Comparison of ENCODE assay signal across 8 mouse cellular contexts in the genomic region with DNA sequence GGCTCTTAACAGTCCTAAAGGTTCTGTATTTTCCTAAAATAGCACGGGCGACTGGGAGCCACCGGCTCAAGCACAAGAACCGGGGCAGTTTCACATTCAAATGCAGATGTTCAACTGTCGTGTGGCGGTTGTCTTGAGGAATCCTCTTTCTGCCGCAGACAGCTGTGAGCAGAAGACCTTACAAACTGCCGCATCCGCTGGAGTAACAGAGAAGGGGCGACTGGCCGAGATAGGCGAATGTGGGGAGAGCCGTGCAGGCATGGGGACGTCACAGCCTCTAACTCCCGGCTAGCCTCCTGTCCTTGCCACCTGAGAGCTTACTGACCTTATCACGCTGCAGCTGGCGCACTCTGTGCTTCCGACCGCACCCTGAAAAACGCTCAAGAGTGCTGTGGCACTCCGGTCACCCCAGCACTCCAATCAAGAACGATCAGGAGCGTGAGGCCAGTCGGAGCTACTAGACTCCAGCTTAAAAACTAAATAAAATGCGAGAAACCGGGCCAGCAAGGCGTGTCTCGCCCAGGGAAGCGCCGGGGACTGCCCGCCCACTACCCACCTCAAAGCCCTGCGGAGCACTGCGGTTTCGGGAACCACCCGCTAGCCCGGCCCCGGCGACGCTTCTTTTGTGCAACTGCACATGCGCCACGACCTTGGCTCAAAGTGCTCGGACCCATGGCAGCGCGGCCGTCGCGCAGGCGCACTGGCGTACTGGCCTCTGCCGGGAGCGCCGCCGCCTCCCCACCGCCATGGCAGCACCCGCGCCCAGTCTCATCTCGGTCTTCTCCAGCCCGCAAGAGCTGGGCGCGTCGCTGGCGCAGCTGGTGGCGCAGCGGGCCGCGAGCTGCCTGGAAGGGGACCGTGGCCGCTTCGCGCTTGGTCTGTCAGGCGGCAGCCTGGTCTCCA. TPM values are rescaled to one million over a fixed set of nuclear protein-coding genes. Genes with fewer than 3 reads are reported as not detected.
A peak's percentile ranks its signal among the peaks of the same experiment; 100 is the strongest.
DNase-seq lines count a peak whose midpoint lies in the region; ATAC-seq and TF ChIP-seq lines count a peak whose summit lies in the region.

A gene (plus strand): TSS at position 706 of the 903 bp plus-strand sequence.

- H3K4me2 ChIP-seq in heart, embryonic 14.5 days (ENCODE audit: low read length), result peak within 1 kb of the TSS; percentile 90
- peak within 1 kb of the TSS; percentile 98 for H3K4me2 ChIP-seq in liver, embryonic 14.5 days (ENCODE audit: low read depth)
- H3K4me2 ChIP-seq in neural tube, embryonic 11.5 days (ENCODE audit: low read depth), result peak within 1 kb of the TSS; percentile 87
- peak within 1 kb of the TSS; percentile 72 for H3K4me2 ChIP-seq in stomach, postnatal 0 days (replicated peaks; ENCODE audit: low read depth)

- peak; percentile 95 for DNase-seq in CD4-positive, CD25-positive, alpha-beta regulatory T cell, adult 2 months (ENCODE audit: low read depth, low spot score)
- DNase-seq in fibroblast of lung, adult 2 months (ENCODE audit: low read depth), result peak; percentile 73
- peak; percentile 96 to 98 for DNase-seq in kidney, postnatal 25 days
- peak; percentile 83 to 84 (median 84) for DNase-seq in liver, embryonic 14.5 days (ENCODE audit: low read depth in 3 of 3, low spot score in 3 of 3)
- peak; percentile 97 for DNase-seq in neural tube, embryonic 11.5 days (ENCODE audit: low spot score)
- peak; percentile 92 for DNase-seq in stomach, postnatal 0 days (ENCODE audit: low spot score)

- peak within 1 kb of the TSS; percentile 95 for H3K9ac ChIP-seq in heart, embryonic 14.5 days (ENCODE audit: low read length)
- peak within 1 kb of the TSS; percentile 79 for H3K9ac ChIP-seq in liver, embryonic 14.5 days (replicated peaks)
- peak within 1 kb of the TSS; percentile 93 for H3K9ac ChIP-seq in neural tube, embryonic 11.5 days (ENCODE audit: low read length)
- peak within 1 kb of the TSS; percentile 81 for H3K9ac ChIP-seq in stomach, postnatal 0 days (ENCODE audit: low read length)

- peak; percentile 46; the same call in 1 of the 2 replicates for TF ChIP-seq EP300 in liver, embryonic 14.5 days (IDR thresholded peaks at IDR 0.05; ENCODE audit: low read depth)
- no peak for TF ChIP-seq EP300 in stomach, postnatal 0 days (optimal IDR thresholded peaks at IDR 0.05)

- peak; percentile 89 for ATAC-seq in heart, embryonic 14.5 days (ENCODE audit: insufficient number of reproducible peaks, insufficient read depth, low FRiP score, low read depth)
- peak; percentile 87 for ATAC-seq in liver, embryonic 14.5 days (ENCODE audit: insufficient read depth)
- peak; percentile 83 for ATAC-seq in neural tube, embryonic 11.5 days (ENCODE audit: insufficient read depth, low FRiP score, low TSS enrichment)
- peak; percentile 83 for ATAC-seq in stomach, postnatal 0 days (ENCODE audit: low FRiP score, low TSS enrichment)

- under 1% methylated on average over 71 of the region's 71 CpGs for WGBS in heart, embryonic 14.5 days
- under 1% methylated on average over 69 of the region's 71 CpGs for WGBS in liver, embryonic 14.5 days (ENCODE audit: insufficient replicate concordance)
- WGBS in neural tube, embryonic 11.5 days, result under 1% methylated on average over 68 of the region's 71 CpGs
- under 1% methylated on average over 71 of the region's 71 CpGs for WGBS in stomach, postnatal 0 days

- peaks cover 12% of the 10 kb centered on the region for H3K4me1 ChIP-seq in brown adipose tissue, adult 24 weeks (ENCODE audit: control insufficient read depth, insufficient read depth, insufficient read length, low read length)
- H3K4me1 ChIP-seq in heart, embryonic 14.5 days (ENCODE audit: control insufficient read depth in 2 of 2, insufficient read depth in 2 of 2, low read length in 2 of 2), result peaks cover 8 to 17% of the 10 kb centered on the region in 2 experiments
- peaks cover 9 to 19% of the 10 kb centered on the region in 2 experiments for H3K4me1 ChIP-seq in liver, embryonic 14.5 days (replicated peaks; ENCODE audit: control insufficient read depth in 2 of 2, insufficient read depth in 2 of 2, low read length in 1 of 2)
- peaks cover 9% of the 10 kb centered on the region for H3K4me1 ChIP-seq in neural tube, embryonic 11.5 days (ENCODE audit: control insufficient read depth, insufficient read depth, low read length)
- H3K4me1 ChIP-seq in stomach, postnatal 0 days (replicated peaks; ENCODE audit: control insufficient read depth, insufficient read depth), result peaks cover 3% of the 10 kb centered on the region

- H3K36me3 ChIP-seq in heart, embryonic 14.5 days (ENCODE audit: control insufficient read depth, insufficient read depth, low read length), result peaks cover 11% of the 10 kb centered on the region; the same call in 1 of the 2 replicates
- H3K36me3 ChIP-seq in liver, embryonic 14.5 days (replicated peaks; ENCODE audit: control insufficient read depth, insufficient read depth, low read depth), result no peaks in the 10 kb centered on the region
- H3K36me3 ChIP-seq in neural tube, embryonic 11.5 days (ENCODE audit: control insufficient read depth, insufficient read depth, low read length), result no peaks in the 10 kb centered on the region
- no peaks in the 10 kb centered on the region for H3K36me3 ChIP-seq in stomach, postnatal 0 days (ENCODE audit: control insufficient read depth, insufficient read depth, low read length)

- no peaks in the 10 kb centered on the region for H3K27me3 ChIP-seq in heart, embryonic 14.5 days (ENCODE audit: control insufficient read depth, insufficient read depth, low read length)
- no peaks in the 10 kb centered on the region for H3K27me3 ChIP-seq in liver, embryonic 14.5 days (ENCODE audit: control insufficient read depth, insufficient read depth, low read length)
- no peaks in the 10 kb centered on the region for H3K27me3 ChIP-seq in neural tube, embryonic 11.5 days (ENCODE audit: control insufficient read depth, insufficient read depth, low read length)
- H3K27me3 ChIP-seq in stomach, postnatal 0 days (ENCODE audit: control insufficient read depth, insufficient read depth, low read length), result no peaks in the 10 kb centered on the region

- peak within 1 kb of the TSS; percentile 88 for H3K27ac ChIP-seq in brown adipose tissue, adult 24 weeks (replicated peaks; ENCODE audit: low read depth, low read length)
- H3K27ac ChIP-seq in heart, embryonic 14.5 days (replicated peaks in 1 of 2; ENCODE audit: control insufficient read depth in 1 of 2, insufficient read depth in 1 of 2, low read depth in 2 of 2, low read length in 2 of 2), result peak within 1 kb of the TSS; percentile 93 to 96
- H3K27ac ChIP-seq in liver, embryonic 14.5 days, result peak within 1 kb of the TSS; percentile 90
- peak within 1 kb of the TSS; percentile 96 for H3K27ac ChIP-seq in neural tube, embryonic 11.5 days (ENCODE audit: low read depth, low read length)
- peak within 1 kb of the TSS; percentile 97 for H3K27ac ChIP-seq in stomach, postnatal 0 days (replicated peaks)

- H3K9me3 ChIP-seq in heart, embryonic 14.5 days (ENCODE audit: control insufficient read depth, low read length), result no peaks in the 10 kb centered on the region
- no peaks in the 10 kb centered on the region for H3K9me3 ChIP-seq in liver, embryonic 14.5 days (ENCODE audit: control insufficient read depth, low read length)
- no peaks in the 10 kb centered on the region for H3K9me3 ChIP-seq in neural tube, embryonic 11.5 days (ENCODE audit: control insufficient read depth, low read length)
- H3K9me3 ChIP-seq in stomach, postnatal 0 days (ENCODE audit: control insufficient read depth, low read length), result no peaks in the 10 kb centered on the region

- peak within 1 kb of the TSS; percentile 84 for H3K4me3 ChIP-seq in brown adipose tissue, adult 24 weeks (ENCODE audit: insufficient read depth, low read depth, low read length)
- H3K4me3 ChIP-seq in heart, embryonic 14.5 days (ENCODE audit: control insufficient read depth in 1 of 2, insufficient read depth in 1 of 2, low read depth in 1 of 2, low read length in 2 of 2), result peak within 1 kb of the TSS; percentile 60 to 68
- H3K4me3 ChIP-seq in liver, embryonic 14.5 days (ENCODE audit: insufficient read depth in 1 of 2, low read depth in 2 of 2, low read length in 2 of 2), result peak within 1 kb of the TSS; percentile 72 to 80
- peak within 1 kb of the TSS; percentile 72 for H3K4me3 ChIP-seq in neural tube, embryonic 11.5 days (ENCODE audit: low read depth, low read length)
- peak within 1 kb of the TSS; percentile 72 for H3K4me3 ChIP-seq in stomach, postnatal 0 days (ENCODE audit: low read depth, low read length)

- no peak; the same call in 1 of the 2 replicates for TF ChIP-seq CTCF in liver, embryonic 14.5 days (IDR thresholded peaks at IDR 0.05; ENCODE audit: low read depth)
- TF ChIP-seq CTCF in stomach, postnatal 0 days (IDR thresholded peaks at IDR 0.05; ENCODE audit: low read depth), result no peak

RNA-seq across cellular contexts. Expression of the gene that starts here (rescaled TPM):
- polyA plus RNA-seq in brown adipose tissue, adult 24 weeks (2012; ENCODE audit: insufficient read depth, insufficient read length, missing spikeins), result 181 and 189 TPM in 2 replicates
- 199 and 201 TPM in 2 replicates for polyA plus RNA-seq in heart, embryonic 14.5 days (2014; fragmentation: Nextera tagmentation; extraction: Ambion mirVana)
- polyA plus RNA-seq in liver, embryonic 14.5 days (2012; rRNA removed), result 45.6 and 58.5 TPM in 2 replicates
- polyA plus RNA-seq in liver, embryonic 14.5 days (2014; fragmentation: Nextera tagmentation; extraction: Ambion mirVana), result 104 and 105 TPM in 2 replicates
- 212 and 216 TPM in 2 replicates for polyA plus RNA-seq in neural tube, embryonic 11.5 days (2014; fragmentation: Nextera tagmentation; extraction: Ambion mirVana)
- polyA plus RNA-seq in stomach, postnatal 0 days (2015; fragmentation: Nextera tagmentation; extraction: Ambion mirVana), result 221 and 223 TPM in 2 replicates

Comparison
In these comparisons a context has a peak if more than half of its experiments do, and no peak if none do; other contexts are left out.
1. Peak in every context shown above with its lines: DNase-seq, ATAC-seq, H3K4me3 ChIP-seq and H3K27ac ChIP-seq.